Mouse (Mus musculus) heart, postnatal 0 days (tissue): ENCODE measurements around the gene Mstn. TPM values are rescaled to one million over a fixed set of nuclear protein-coding genes. Genes with fewer than 3 reads are reported as not detected.

Experiments
- ATAC-seq: fragments of 200-750 bp; cut with Nextera tagmentation; 2 replicates; pipeline ENCODE4 v1.8.0; 2017; ENCODE audit warnings: low read depth, moderate number of reproducible peaks, moderate library complexity; ENCODE audit not compliant: insufficient read depth
- DNase-seq: peaks from one replicate; pipeline ENCODE4 v3.0.0-alpha.2; 2016; ENCODE audit warnings: low spot score
- H3K27ac ChIP-seq: fragments of 300-500 bp; sonication (generic); 2 replicates; pipeline ENCODE4 v1.5.1; 2014; ENCODE audit warnings: low read depth, mild to moderate bottlenecking
- H3K27me3 ChIP-seq: fragments of 300-500 bp; sonication (generic); 2 replicates; pipeline ENCODE4 v1.6.1; 2014; ENCODE audit warnings: low read length, mixed read lengths; ENCODE audit not compliant: control insufficient read depth, insufficient read depth
- H3K36me3 ChIP-seq: fragments of 300-500 bp; sonication (generic); replicated peaks from 2 replicates; pipeline ENCODE4 v1.6.1; 2014; ENCODE audit warnings: low read length, mixed read lengths; ENCODE audit not compliant: control insufficient read depth, insufficient read depth
- H3K4me1 ChIP-seq: fragments of 300-500 bp; sonication (generic); 2 replicates; pipeline ENCODE4 v1.6.1; 2014; ENCODE audit warnings: antibody characterized with exemption; ENCODE audit not compliant: control insufficient read depth, insufficient read depth
- H3K4me2 ChIP-seq: fragments of 300-500 bp; sonication (generic); 2 replicates; pipeline ENCODE4 v1.6.1; 2014; ENCODE audit warnings: low read depth, mild to moderate bottlenecking, low read length, moderate library complexity
- H3K4me3 ChIP-seq: fragments of 300-500 bp; sonication (generic); 2 replicates; pipeline ENCODE4 v1.5.1; 2014; ENCODE audit warnings: low read depth, low read length
- H3K9ac ChIP-seq: fragments of 300-500 bp; sonication (generic); replicated peaks from 2 replicates; pipeline ENCODE4 v1.6.1; 2014; ENCODE audit warnings: low read depth, low read length, mixed read lengths
- H3K9me3 ChIP-seq: fragments of 300-500 bp; sonication (generic); replicated peaks from 2 replicates; pipeline ENCODE4 v1.6.1; 2016; ENCODE audit warnings: low read length; ENCODE audit not compliant: control insufficient read depth
- CTCF ChIP-seq: IDR thresholded peaks from 2 replicates; pipeline ENCODE4 v1.5.1; 2016; ENCODE audit warnings: antibody characterized with exemption, control low read depth, low read depth
- EP300 ChIP-seq: IDR thresholded peaks from 2 replicates; pipeline ENCODE4 v1.6.1; 2016; ENCODE audit warnings: antibody characterized with exemption, low read depth
- WGBS: fragments of 180-500 bp; shearing (Covaris S2); extraction: QIAGEN DNeasy Blood & Tissue Kit; methylation state at CpG from one replicate; pipeline ENCODE4 v1.1.7; 2014; 5-methylcytosine and 5-hydroxymethylcytosine counted together
- polyA plus RNA-seq: library from polyadenylated mRNA; unstranded; fragments of >200 nt; fragmentation: Nextera tagmentation; extraction: Ambion mirVana; gene quantifications from 2 replicates; pipeline ENCODE4 v1.2.1, GENCODE M21; 2015
- total RNA-seq: library from RNA; depleted of rRNA; stranded (reverse); fragments of >200 nt; gene quantifications from 2 replicates; pipeline ENCODE4 v1.2.3, GENCODE M21; 2014; ENCODE audit warnings: low replicate concordance

Mstn gene
- total and polyA plus RNA-seq, 2 experiments from 2014 or later = 0.40 to 2.4 TPM

DNA sequence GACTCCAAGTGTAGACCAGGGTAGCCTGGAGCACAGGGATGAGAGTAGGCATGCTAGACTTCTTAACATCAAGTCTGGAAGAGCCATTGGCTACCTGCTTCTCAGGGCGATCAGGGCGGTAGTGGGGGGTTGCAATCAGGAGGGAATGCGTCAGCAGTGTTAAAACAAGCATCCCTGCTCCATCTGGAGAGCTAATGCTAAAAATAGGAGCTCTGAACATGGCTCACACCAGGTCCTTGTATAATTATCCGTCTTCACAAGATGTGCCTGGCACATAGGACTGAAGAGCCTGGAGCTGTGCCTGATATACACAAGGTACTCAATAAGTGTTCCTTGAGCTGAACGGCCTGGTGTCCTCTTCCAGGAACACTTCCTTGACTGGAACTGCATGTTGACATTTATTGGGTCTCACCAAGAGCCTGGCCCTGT lies 24.0 kb upstream of the Mstn start:
- H3K27ac ChIP-seq = no peak overlapping the region
- no peak for DNase-seq

DNA sequence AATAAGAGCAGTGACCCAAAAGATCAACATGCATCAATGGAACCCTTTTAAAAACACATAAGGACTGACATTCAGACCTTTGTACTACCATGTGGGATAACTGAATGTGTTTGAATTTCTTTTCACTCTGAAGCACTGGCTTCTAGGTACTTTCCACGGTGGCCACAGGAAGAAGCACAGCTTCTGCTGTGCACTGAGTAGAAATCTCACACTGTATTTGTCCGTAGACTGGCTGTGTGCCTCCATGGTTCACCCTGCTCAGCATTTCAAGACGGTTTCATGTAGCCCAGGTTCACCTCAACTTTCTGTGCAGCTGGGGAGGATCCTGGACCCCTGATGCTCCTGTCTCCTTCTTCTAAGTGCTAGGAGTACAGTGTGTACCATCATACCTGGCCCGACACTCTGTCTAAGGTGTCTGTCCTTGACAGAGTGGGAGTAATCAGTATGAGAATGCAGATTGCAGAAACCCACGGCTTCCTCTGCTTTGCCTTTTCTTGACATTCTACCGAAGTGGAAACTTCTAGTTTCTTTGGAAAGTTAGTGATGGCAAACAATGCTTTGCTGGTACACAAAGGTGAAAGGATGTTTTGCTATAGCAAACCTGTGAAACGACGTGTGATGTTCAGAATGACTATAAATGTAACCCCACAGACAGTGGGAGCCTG lies 11.5 kb upstream of the Mstn start:
- no peak overlapping the region for H3K27ac ChIP-seq
- H3K4me2 ChIP-seq = no peak overlapping the region
- no peak for ATAC-seq
- H3K4me1 ChIP-seq = no peaks in the 10 kb centered on the region
- no peaks in the 10 kb centered on the region for H3K36me3 ChIP-seq
- TF ChIP-seq EP300 (no peak), CTCF (no peak)
- H3K9me3 ChIP-seq = no peaks in the 10 kb centered on the region
- no peak overlapping the region for H3K4me3 ChIP-seq
- 71% methylated on average over 8 of the region's 8 CpGs for WGBS
- no peaks in the 10 kb centered on the region for H3K27me3 ChIP-seq
- H3K9ac ChIP-seq = no peak overlapping the region
- no peak for DNase-seq

More for the DNA sequence above, 24.0 kb upstream of the Mstn start:
- H3K9ac ChIP-seq = no peak overlapping the region
- ATAC-seq = no peak
- no peaks in the 10 kb centered on the region for H3K4me1 ChIP-seq
- H3K36me3 ChIP-seq = no peaks in the 10 kb centered on the region
- H3K9me3 ChIP-seq = no peaks in the 10 kb centered on the region
- H3K4me2 ChIP-seq = no peak overlapping the region
- no peaks in the 10 kb centered on the region for H3K27me3 ChIP-seq
- TF ChIP-seq CTCF = no peak
- no peak for TF ChIP-seq EP300
- WGBS = 48% methylated on average over 5 of the region's 5 CpGs
- H3K4me3 ChIP-seq = no peak overlapping the region

DNA sequence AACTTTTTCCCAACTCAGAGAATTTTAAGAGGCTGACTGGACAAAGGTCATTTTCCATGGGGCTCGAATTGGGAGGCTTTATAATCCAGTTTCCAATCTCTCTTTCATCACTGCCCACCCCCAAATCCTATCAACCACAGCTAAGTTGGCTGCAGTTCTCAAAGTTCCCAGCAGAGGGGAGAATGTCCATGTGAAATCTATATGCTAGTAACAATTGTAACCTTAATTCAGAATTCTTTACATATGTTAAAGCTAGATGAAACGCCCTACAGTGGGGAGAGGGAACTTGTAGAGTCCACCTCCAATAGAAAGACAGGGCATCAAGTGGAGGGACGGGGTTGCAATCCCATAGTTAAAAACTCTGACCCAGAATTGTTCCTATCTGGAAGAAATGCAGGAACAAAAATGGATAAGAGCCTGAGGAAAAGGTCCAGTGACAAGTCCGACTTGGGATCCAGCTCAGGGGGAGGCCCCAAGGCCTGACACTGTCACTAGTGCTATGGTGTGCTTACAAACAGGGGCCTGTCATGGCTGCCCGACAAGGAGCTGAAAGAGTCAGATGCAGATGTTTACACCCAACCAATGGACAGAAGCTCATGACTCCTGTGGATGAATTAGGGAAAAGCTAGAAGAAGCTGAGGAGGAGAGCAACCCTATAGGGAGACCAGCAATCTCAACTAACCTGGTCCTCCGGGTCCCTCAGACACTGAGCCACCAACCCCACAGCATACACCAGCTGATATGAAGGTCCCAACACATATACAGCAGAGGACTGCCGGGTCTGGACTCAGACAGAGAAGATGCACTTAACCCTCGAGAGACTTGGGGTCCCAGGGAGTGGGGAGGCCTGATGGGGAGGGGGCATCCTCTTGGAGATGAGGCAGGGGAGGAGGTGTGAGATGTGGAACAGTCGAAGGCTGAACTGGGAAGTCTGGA lies 8.1 kb upstream of the Mstn start:
- TF ChIP-seq CTCF = peak; percentile 76
- no peak for TF ChIP-seq EP300
- no peaks in the 10 kb centered on the region for H3K9me3 ChIP-seq
- H3K36me3 ChIP-seq = no peaks in the 10 kb centered on the region
- H3K4me3 ChIP-seq = no peak overlapping the region
- no peaks in the 10 kb centered on the region for H3K27me3 ChIP-seq
- H3K4me1 ChIP-seq = no peaks in the 10 kb centered on the region
- no peak overlapping the region for H3K4me2 ChIP-seq
- H3K9ac ChIP-seq = no peak overlapping the region
- 37% methylated on average over 9 of the region's 9 CpGs for WGBS
- no peak overlapping the region for H3K27ac ChIP-seq
- ATAC-seq (no peak), DNase-seq (peak; percentile 24)

DNA sequence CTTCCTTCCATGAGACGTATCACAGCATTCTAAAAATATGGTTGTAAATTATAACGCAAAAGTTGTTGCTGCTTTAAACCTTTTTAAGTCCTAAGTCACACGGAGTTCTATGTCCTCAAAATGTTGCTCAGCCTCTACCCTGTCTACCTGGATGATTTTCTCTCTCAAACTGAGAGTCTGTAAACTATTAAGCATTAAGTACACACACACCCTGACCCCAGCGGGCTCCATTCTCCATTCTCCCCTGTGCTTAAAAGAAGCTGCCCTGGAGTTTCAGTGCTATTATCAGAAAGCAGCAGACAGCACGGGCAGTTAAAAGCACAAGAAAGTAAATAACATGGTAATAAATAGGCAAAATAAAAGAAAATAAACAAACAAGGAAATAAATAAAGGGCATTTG lies 2.3 kb upstream of the Mstn start:
- 80% methylated on average over 5 of the region's 5 CpGs for WGBS
- no peak overlapping the region for H3K27ac ChIP-seq
- no peak for TF ChIP-seq CTCF
- TF ChIP-seq EP300 = no peak
- H3K9me3 ChIP-seq = no peaks in the 10 kb centered on the region
- H3K27me3 ChIP-seq = no peaks in the 10 kb centered on the region
- ATAC-seq (no peak), DNase-seq (no peak)
- no peaks in the 10 kb centered on the region for H3K36me3 ChIP-seq
- no peaks in the 10 kb centered on the region for H3K4me1 ChIP-seq
- no peak overlapping the region for H3K9ac ChIP-seq
- H3K4me2 ChIP-seq = no peak overlapping the region
- H3K4me3 ChIP-seq = no peak overlapping the region

DNA sequence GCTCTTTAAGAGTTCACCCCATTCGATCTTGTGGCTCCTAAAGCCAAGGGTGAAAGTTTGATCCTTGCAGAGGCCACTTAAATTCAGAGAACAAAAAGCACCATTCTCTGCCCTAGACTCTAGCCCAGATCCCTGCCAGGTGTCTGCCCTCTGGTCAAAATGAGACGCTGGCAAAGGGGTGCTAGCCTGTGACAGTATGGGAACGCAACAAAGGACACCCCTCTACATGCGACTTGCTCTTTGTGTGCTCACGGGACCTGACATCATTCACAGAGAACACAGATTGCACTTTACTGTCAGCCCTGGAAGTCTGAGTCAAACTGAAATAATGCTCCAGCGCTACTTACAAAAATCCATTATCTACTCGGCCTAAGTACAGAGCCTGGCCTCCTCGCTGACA lies 941 bp upstream of the Mstn start:
- Histone ChIP-seq H3K9me3 (no peaks in the 10 kb centered on the region), H3K36me3 (no peaks in the 10 kb centered on the region), H3K9ac (no peak overlapping the region), H3K4me3 (no peak overlapping the region), H3K27ac (no peak overlapping the region), H3K4me1 (no peaks in the 10 kb centered on the region), H3K27me3 (no peaks in the 10 kb centered on the region), H3K4me2 (peak overlapping the region; percentile 28)
- WGBS = 34% methylated on average over 8 of the region's 8 CpGs
- no peak for TF ChIP-seq EP300
- TF ChIP-seq CTCF = no peak
- no peak for ATAC-seq
- DNase-seq = no peak
